Mouse (Mus musculus) liver, adult 2 months (tissue): Measurements from ENCODE around the gene Gm21915. TPM values are rescaled to one million over a fixed set of nuclear protein-coding genes. Genes with fewer than 3 reads are reported as not detected.

Experiments used
- DNase-seq: peaks from one replicate; pipeline ENCODE4 v3.0.0-alpha.2; 2011; ENCODE audit warnings: low read depth, low spot score; ENCODE audit errors: extremely low read depth
- H3K27ac ChIP-seq: fragments of 200-500 bp; replicated peaks from 2 replicates; pipeline ENCODE4 v1.5.1; 2012; ENCODE audit warnings: low read depth, mild to moderate bottlenecking, control low read depth, inconsistent platforms, low read length; ENCODE audit not compliant: insufficient read depth
- H3K27me3 ChIP-seq: fragments of 200-500 bp; 2 replicates; pipeline ENCODE4 v1.6.1; 2012; ENCODE audit warnings: mild to moderate bottlenecking, moderate library complexity, low read length, inconsistent platforms; ENCODE audit not compliant: control insufficient read depth, insufficient read depth
- H3K36me3 ChIP-seq: fragments of 200-500 bp; 2 replicates; pipeline ENCODE4 v1.6.1; 2012; ENCODE audit warnings: low read length, inconsistent platforms; ENCODE audit not compliant: control insufficient read depth, insufficient read depth
- H3K4me1 ChIP-seq: fragments of 200-500 bp; 2 replicates; pipeline ENCODE4 v1.6.1; 2011; ENCODE audit warnings: low read length; ENCODE audit not compliant: control insufficient read depth, insufficient read depth
- H3K4me3 ChIP-seq: fragments of 200-500 bp; 2 replicates; pipeline ENCODE4 v1.5.1; 2011; ENCODE audit warnings: low read depth, mild to moderate bottlenecking, control low read depth, low read length, moderate library complexity; ENCODE audit not compliant: insufficient read depth
- H3K79me2 ChIP-seq: fragments of 200-500 bp; 2 replicates; pipeline ENCODE4 v1.6.1; 2012; ENCODE audit warnings: inconsistent platforms, mild to moderate bottlenecking, low read length, moderate library complexity; ENCODE audit not compliant: control insufficient read depth, insufficient read depth
- H3K9ac ChIP-seq: fragments of 200-500 bp; 2 replicates; pipeline ENCODE4 v1.6.1; 2012; ENCODE audit warnings: low read depth, mild to moderate bottlenecking, control low read depth, inconsistent platforms, low read length
- CTCF ChIP-seq: fragments of 200-500 bp; IDR thresholded peaks from 2 replicates; pipeline ENCODE4 v1.5.1; 2011; ENCODE audit warnings: low read depth, low read length, control low read depth
- POLR2A ChIP-seq: fragments of 200-500 bp; IDR thresholded peaks from 2 replicates; pipeline ENCODE4 v1.6.1; 2011; ENCODE audit warnings: low read length, control low read depth; ENCODE audit not compliant: insufficient read depth; ENCODE audit errors: extremely low read depth
- WGBS: fragments of 180-500 bp; shearing (Covaris S2); methylation state at CpG from one replicate; pipeline ENCODE4 v1.1.7; 2018; 5-methylcytosine and 5-hydroxymethylcytosine counted together
- polyA plus RNA-seq: library from polyadenylated mRNA; depleted of rRNA; stranded (reverse); fragments of >200 nt; gene quantifications from 2 replicates; pipeline ENCODE4 v1.2.3, GENCODE M21; 2012; rRNA removed
- total RNA-seq: library from RNA; depleted of rRNA; stranded (reverse); fragments of >200 nt; gene quantifications from 2 replicates; pipeline ENCODE4 v1.2.3, GENCODE M21; 2014; rRNA removed

Gene Gm21915
- total and polyA plus RNA-seq, 2 experiments: not detected

DNA sequence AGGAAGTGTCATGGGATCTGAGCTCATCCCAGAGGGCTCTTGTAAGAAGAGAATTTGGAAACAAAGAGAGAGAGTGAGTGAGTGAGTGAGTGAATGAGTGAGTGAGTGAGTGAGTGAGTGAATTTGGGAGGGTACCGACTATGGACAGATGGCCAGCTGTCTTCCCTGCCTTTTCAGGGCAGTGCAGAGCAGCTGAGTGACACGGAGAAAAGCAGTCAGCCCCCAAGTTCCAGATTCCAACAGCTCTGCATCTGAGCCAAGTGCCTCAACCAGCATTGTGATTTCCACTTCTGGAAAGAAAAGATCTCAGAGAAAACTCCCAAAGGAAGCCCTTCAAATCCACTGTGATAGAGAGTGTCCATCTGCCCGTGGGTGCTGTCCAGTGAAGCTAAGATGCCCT, 39.2 kb downstream of the Gm21915 start:
- peaks cover 2% of the 10 kb centered on the region; the same call in 1 of the 2 replicates for H3K4me1 ChIP-seq
- no peaks in the 10 kb centered on the region for H3K79me2 ChIP-seq
- H3K9ac ChIP-seq: no peak overlapping the region
- no peak for DNase-seq
- H3K4me3 ChIP-seq: no peak overlapping the region
- H3K27me3 ChIP-seq: no peaks in the 10 kb centered on the region
- 84% methylated on average over 3 of the region's 3 CpGs for WGBS
- no peak for TF ChIP-seq CTCF
- TF ChIP-seq POLR2A: no peak
- no peaks in the 10 kb centered on the region for H3K36me3 ChIP-seq
- H3K27ac ChIP-seq: no peak overlapping the region

GRCm38 (mm10) chr9:40709991-40710390, 39.6 kb downstream of the Gm21915 start:
- Histone ChIP-seq H3K36me3 (no peaks in the 10 kb centered on the region), H3K27ac (no peak overlapping the region), H3K79me2 (no peaks in the 10 kb centered on the region), H3K4me1 (peaks cover 2% of the 10 kb centered on the region; the same call in 1 of the 2 replicates), H3K9ac (no peak overlapping the region), H3K4me3 (no peak overlapping the region), H3K27me3 (no peaks in the 10 kb centered on the region)
- WGBS: 60% methylated on average over 3 of the region's 3 CpGs
- no peak for DNase-seq
- TF ChIP-seq CTCF: no peak
- no peak for TF ChIP-seq POLR2A

DNA sequence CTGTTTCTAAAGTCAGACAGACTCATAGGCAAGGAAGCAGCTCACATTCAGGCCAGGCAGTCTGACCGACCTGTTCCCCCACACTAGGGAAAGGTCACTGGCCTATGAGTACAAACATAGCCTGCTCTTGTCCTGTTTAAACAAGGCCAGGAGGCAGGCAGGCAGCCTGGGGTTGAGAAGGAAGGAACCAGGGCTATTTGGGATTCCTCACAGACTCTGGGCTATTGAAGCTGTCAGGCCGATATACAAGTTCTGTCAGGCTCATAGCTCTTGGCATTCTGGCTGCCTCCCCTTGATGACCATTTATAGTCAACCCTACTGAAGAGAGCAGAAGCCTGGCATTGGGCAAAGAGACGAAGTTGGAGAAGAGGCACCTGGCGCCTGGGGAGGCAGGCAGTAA, 41.2 kb downstream of the Gm21915 start:
- no peak overlapping the region for H3K27ac ChIP-seq
- no peaks in the 10 kb centered on the region for H3K79me2 ChIP-seq
- DNase-seq: peak; percentile 68
- TF ChIP-seq CTCF (no peak), POLR2A (no peak)
- H3K36me3 ChIP-seq: no peaks in the 10 kb centered on the region
- H3K9ac ChIP-seq: no peak overlapping the region
- 54% methylated on average over 4 of the region's 4 CpGs for WGBS
- H3K4me1 ChIP-seq: peaks cover 2% of the 10 kb centered on the region; the same call in 1 of the 2 replicates
- H3K4me3 ChIP-seq: no peak overlapping the region
- no peaks in the 10 kb centered on the region for H3K27me3 ChIP-seq

GRCm38 (mm10) chr9:40717182-40717874, 46.9 kb downstream of the Gm21915 start:
- no peak overlapping the region for H3K27ac ChIP-seq
- no peaks in the 10 kb centered on the region for H3K79me2 ChIP-seq
- H3K36me3 ChIP-seq: no peaks in the 10 kb centered on the region
- H3K9ac ChIP-seq: no peak overlapping the region
- 0 out of 2 replicates have a peak, but pooled peaks cover 3% of the 10 kb centered on the region for H3K27me3 ChIP-seq
- WGBS: 72% methylated on average over 18 of the region's 18 CpGs
- no peak overlapping the region for H3K4me3 ChIP-seq
- DNase-seq: no peak
- H3K4me1 ChIP-seq: no peaks in the 10 kb centered on the region
- no peak for TF ChIP-seq POLR2A
- TF ChIP-seq CTCF: no peak

DNA sequence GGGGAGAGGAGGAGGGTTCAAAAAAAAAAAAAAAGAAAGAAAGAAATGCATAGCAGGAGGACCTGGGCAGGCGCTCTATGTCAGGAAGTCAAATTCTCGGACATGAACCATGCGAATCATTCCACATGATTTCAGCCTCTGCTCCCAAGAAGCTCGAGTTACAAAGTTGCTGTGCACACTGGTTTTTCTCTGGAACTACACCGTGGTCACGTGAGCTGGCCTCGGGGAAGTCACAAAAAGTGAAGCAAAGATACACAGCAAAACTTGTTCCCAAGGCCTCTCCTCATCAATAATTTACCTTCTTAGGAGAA, 47.4 kb downstream of the Gm21915 start:
- Histone ChIP-seq H3K27me3 (0 out of 2 replicates have a peak, but pooled peaks cover 3% of the 10 kb centered on the region), H3K79me2 (no peaks in the 10 kb centered on the region), H3K4me1 (no peaks in the 10 kb centered on the region), H3K36me3 (no peaks in the 10 kb centered on the region), H3K27ac (no peak overlapping the region), H3K4me3 (no peak overlapping the region), H3K9ac (no peak overlapping the region)
- WGBS: 53% methylated on average over 7 of the region's 7 CpGs
- no peak for DNase-seq
- TF ChIP-seq POLR2A: no peak
- no peak for TF ChIP-seq CTCF

Other genes starting within 250 kb of the Gm21915 start
- 1.3 and 2.0 TPM in 2 replicates for gene Gramd1b, start 139.2 kb upstream of the Gm21915 start, total RNA-seq
- 0.72 and 1.2 TPM in 2 replicates for gene Gramd1b, start 139.2 kb upstream of the Gm21915 start, polyA plus RNA-seq
- gene Clmp, start 15.3 kb downstream of the Gm21915 start, total RNA-seq: 0.40 and 0.46 TPM in 2 replicates
- 0.98 and 1.3 TPM in 2 replicates for gene Clmp, start 15.3 kb downstream of the Gm21915 start, polyA plus RNA-seq
- 1,567 and 2,371 TPM in 2 replicates for gene Hspa8, start 130.4 kb downstream of the Gm21915 start, total RNA-seq
- 1,896 and 1,951 TPM in 2 replicates for gene Hspa8, start 130.4 kb downstream of the Gm21915 start, polyA plus RNA-seq
- gene Bsx, start 203.5 kb downstream of the Gm21915 start, total RNA-seq: not detected in 2 replicates
- not detected in 2 replicates for gene Bsx, start 203.5 kb downstream of the Gm21915 start, polyA plus RNA-seq